21 mouse cellular contexts compared by ENCODE assay signal in the genomic region with DNA sequence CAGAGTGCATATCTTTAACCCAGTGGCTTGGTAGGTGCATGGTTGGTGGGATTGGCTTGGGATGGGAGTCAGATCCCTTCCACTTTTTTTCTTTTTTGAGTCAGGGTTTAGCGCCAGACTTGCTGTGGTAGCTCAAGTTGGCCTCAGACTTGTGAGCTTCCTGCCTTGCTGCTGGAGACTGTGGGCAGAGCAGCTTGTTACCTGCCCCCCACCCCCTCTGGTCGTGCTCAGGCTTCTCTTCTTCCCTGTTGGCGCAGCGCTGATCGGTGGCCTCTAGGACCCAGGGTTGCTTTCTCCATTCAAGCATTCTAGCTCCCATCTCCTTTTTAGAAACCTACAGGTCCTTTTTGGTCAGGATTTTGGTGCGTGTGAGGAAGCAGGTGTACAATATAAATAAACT. TPM values are rescaled to one million over a fixed set of nuclear protein-coding genes. Genes with fewer than 3 reads are reported as not detected.
DNase-seq lines count a peak whose midpoint lies in the region; ATAC-seq lines count a peak whose summit lies in the region.
"Had no signal": no experiment of that assay in that cellular context is flagged by ENCODE, and none has a peak within 500 bp of the region (broad histone marks: within the 10 kb centered on the region; RNA-seq: fewer than 3 reads in every experiment).

No protein-coding gene starts in this region.

- 0 out of 2 replicates have a peak overlapping the region, but pooled peaks have one; percentile 11 for H3K27ac ChIP-seq in liver, embryonic 15.5 days (replicated peaks)
- H3K27ac ChIP-seq: hindbrain, embryonic 15.5 days; midbrain, embryonic 12.5 days had no signal

- H3K4me1 ChIP-seq in liver, embryonic 15.5 days (replicated peaks), result peaks cover 84% of the 10 kb centered on the region

- H3K9ac ChIP-seq in liver, embryonic 15.5 days, result no peak overlapping the region
- H3K9ac ChIP-seq: heart, embryonic 12.5 days; hindbrain, embryonic 15.5 days; midbrain, embryonic 12.5 days had no signal

- H3K4me2 ChIP-seq in liver, embryonic 15.5 days, result no peak overlapping the region
- H3K4me2 ChIP-seq: heart, embryonic 12.5 days; hindbrain, embryonic 15.5 days; midbrain, embryonic 12.5 days had no signal

- intact Hi-C loops in left cerebral cortex, postnatal 10 days (cut with DNase I), result no loop called here

- no peaks in the 10 kb centered on the region for H3K27me3 ChIP-seq in liver, embryonic 15.5 days
- H3K27me3 ChIP-seq: heart, embryonic 12.5 days; hindbrain, embryonic 15.5 days; midbrain, embryonic 12.5 days had no signal

- H3K9me3 ChIP-seq in liver, embryonic 15.5 days (replicated peaks), result no peaks in the 10 kb centered on the region
- H3K9me3 ChIP-seq: heart, embryonic 12.5 days; hindbrain, embryonic 15.5 days; midbrain, embryonic 12.5 days had no signal

- no peak for DNase-seq in liver
- peak; percentile 41 for DNase-seq in T-cell, adult 2 months (ENCODE audit: low spot score)
- peak; percentile 43 for DNase-seq in naive thymus-derived CD4-positive, alpha-beta T cell, adult 2 months (ENCODE audit: low read depth)
- peak; percentile 19 to 30 for DNase-seq in thymus, postnatal 36 days
- DNase-seq in kidney, postnatal 14 days, result no peak
- no peak for DNase-seq in kidney, adult 8-10 months
- DNase-seq in left cerebral cortex, postnatal 10 days (ENCODE audit: extremely low spot score in 1 of 2, low spot score in 2 of 2), result no peak
- DNase-seq: adrenal gland, adult 8-10 months; cerebellum, postnatal 36 days; heart, postnatal 36 days; kidney, adult 18-20 months; kidney, postnatal 25 days; lung, postnatal 14 days; right cerebral cortex, adult 18-20 months had no signal

- peaks cover 4% of the 10 kb centered on the region; the same call in 1 of the 2 replicates for H3K36me3 ChIP-seq in liver, embryonic 15.5 days (replicated peaks)
- H3K36me3 ChIP-seq: heart, embryonic 12.5 days; hindbrain, embryonic 15.5 days; midbrain, embryonic 12.5 days had no signal

- no peak overlapping the region for H3K4me3 ChIP-seq in liver, embryonic 15.5 days (replicated peaks)
- H3K4me3 ChIP-seq: erythroblast, embryonic 14.5 days; heart, embryonic 12.5 days; hindbrain, embryonic 15.5 days; midbrain, embryonic 12.5 days; myocyte had no signal

- WGBS in liver, embryonic 15.5 days (ENCODE audit: insufficient replicate concordance), result 47% methylated on average over 6 of the region's 6 CpGs

- ATAC-seq in liver, embryonic 15.5 days (ENCODE audit: insufficient read depth), result no peak
- ATAC-seq: forebrain, embryonic 14.5 days had no signal

RNA-seq across cellular contexts. Expression of gene Larp1, which starts 22.3 kb away (rescaled TPM):
- 17.3 and 19.8 TPM in 2 replicates for polyA plus RNA-seq in liver, embryonic 15.5 days (2015; fragmentation: Nextera tagmentation; extraction: Ambion mirVana)
- 10 to 100 TPM; 86.2 to 89.1 TPM for total RNA-seq in left cerebral cortex, postnatal 10 days (2021)

Comparison
In these comparisons a context has a peak if more than half of its experiments do, and no peak if none do; other contexts are left out.
1. DNase-seq: peak in T-cell, adult 2 months (single experiment), naive thymus-derived CD4-positive, alpha-beta T cell, adult 2 months (single experiment) and thymus, postnatal 36 days (2 of 2); none in liver (single experiment), kidney, postnatal 14 days (single experiment), kidney, adult 8-10 months (0 of 2) and left cerebral cortex, postnatal 10 days (0 of 2).